Mouse (Mus musculus): ENCODE measurements around the gene Bphl.

The Bphl gene

DNA sequence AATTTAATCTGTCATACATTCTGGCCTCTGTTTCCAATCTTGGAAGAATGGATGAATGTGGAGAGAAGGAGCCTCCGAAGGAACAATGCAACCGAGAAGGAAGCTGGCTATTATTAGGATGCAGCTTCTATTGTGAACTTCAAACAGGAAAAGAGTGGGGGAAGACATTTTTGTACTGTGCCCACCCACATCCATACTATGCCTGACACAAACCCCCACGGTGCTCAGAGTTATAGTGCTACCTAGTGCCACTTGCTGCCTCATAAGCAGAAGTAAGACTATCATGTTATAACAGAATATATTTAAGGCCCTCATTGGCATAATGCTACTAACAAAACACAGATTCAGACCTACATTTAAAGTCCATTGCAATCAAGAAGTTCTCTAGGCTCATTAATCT is 52.0 kb downstream of the Bphl start:
- DNase-seq = no peak

DNA sequence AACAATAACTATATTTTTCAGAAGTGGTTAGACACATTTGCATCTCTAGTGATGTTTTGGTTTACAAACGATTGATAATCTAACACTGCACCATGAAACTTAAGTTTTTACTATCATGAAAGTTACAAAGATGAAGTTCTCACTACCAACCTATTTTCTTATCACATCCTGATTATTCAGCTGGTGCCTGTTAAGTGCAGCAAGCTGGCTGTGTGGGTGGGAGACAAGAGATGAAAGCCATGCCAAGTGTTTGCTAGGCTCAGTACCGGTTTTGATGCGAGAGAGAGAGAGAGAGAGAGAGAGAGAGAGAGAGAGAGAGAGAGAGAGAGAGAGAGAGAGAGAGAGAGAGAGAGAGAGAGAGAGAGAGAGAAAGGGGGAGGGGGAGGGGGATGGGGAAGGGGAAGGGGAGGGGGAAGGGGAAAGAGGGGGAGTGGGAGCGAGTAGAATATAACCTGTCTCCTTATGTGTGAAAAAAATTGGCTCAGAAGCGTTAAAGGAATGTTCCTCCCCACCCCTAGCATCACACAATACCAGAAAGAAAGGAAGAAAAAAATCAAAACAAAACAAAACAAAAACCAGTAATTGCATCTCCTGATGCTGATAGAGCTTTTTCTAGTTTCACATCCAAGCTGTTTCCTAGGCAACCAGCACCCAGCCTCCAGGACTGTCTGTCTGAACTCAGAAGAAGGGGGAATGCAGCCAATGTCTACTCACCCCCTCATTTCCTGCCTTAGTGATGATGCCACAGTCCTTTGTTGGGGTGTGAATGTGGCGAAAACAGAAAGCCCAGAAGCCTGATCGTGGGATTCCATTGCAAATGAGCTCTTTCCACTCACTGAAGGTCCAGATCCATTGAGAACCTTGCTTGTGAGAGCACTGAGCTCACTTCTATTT is 58.4 kb downstream of the Bphl start:
- no peak for DNase-seq

DNA sequence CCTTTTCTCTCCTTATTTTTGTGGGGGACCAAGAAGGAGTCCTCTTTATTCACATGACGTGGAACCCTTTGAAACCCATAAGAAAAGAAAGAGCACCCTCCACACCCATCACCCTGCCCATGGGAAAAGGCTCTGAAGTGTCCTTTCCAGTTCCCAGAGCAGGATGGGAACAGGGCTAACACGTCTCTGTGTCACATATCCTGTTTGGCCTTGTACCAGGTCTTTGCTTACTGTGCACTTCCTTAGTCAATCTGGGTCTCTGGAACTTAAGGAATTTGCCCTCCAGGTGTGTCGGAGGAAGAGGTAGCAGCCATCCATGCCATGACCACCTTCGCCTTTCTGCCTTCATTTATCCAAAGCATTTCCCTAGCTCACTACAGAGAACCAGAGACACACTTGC is 59.1 kb downstream of the Bphl start:
- DNase-seq = no peak

DNA sequence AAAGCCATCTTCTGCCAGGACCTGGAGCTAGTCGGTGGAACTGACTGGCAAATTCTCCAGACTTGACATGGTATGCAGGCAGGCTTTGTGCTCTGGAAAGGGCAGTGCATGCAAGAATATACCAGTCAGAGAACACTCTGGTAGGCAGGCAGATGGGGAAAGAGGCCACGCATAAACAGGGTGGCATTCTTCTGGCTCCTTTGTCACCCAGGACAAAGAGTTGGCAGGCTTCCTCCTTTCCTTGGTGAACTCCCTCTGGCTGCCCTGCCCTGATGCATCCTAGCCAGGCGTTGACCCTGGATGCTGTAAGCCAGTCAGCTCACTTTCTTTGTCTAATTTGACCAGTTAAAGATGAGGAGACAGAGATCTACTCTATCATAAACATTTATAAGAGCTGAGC is 59.7 kb downstream of the Bphl start:
- no peak for DNase-seq

DNA sequence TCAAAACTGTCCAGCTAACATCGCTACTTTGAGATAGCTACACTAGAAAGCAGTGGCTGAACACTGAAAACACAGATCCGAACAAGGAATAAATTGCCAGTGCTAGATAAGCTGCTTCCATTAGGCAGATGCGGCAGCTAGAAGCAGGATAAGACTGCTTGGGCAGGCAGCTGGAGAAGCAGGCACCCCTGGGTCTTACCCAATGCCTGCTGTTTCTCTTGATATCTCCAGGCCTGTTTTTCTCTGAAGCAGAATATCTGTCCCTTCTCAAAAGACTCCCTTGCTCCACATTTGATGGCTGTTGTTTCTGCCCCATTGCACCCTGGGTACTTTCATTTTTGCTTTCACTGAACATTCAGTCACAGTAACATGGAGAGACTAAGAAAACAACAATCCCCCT is 63.3 kb downstream of the Bphl start:
- DNase-seq = no peak

DNA sequence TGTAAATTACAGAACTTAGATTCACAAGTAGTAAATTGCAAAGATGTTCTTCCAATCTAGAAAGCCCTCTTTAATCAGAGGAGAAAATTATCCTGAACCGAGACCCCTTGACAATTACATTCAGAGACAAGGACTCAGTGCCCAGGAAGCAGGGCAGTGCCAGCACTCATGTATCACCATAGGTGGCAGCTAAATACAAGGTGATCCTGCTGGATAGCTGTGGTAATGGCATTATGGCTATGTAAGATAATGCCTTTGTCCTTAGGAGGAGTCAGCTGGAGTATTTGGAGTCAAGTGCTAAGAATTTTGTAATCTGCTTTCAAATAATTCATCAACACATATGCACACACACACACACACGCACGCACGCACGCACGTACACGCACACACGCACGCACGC is 63.9 kb downstream of the Bphl start:
- DNase-seq = no peak

DNA sequence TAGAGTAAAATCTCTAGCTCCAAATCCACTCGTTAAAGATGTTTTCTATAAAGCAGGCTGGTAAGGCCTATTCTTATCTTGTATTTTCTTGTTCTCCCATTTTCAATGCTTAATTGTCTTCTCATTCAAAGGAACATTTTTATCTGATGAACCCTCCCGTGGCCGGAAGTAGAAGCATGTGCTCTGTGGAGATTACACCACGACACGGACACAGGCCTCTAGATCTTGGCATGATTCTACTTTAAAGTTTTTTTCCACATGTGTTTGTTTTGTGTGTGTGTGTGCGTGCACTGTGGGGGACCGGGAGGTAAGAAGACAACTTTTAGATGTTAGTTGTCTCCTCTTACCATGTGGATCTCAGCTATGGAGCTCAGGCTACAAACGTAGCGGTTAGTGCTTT is 64.5 kb downstream of the Bphl start:
- no peak for DNase-seq

DNA sequence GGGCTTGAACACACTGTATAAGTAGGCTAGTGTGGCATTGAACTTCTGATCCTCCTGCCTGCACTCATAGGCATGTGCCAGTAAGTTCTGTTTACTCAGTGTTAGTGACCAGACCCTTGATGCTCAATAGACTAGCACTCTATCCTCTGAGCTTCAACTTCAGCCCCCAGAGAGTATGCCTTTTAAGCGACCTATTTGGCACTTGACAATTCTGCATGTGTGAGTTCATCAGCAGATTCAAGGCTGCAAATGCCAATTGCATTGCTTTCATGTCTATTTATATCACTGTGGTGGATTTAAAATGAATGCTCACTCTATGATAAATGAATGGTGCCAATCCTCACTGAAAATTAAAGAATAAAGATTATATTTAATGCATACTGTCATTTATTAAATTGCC is 68.0 kb downstream of the Bphl start:
- no peak for DNase-seq

DNA sequence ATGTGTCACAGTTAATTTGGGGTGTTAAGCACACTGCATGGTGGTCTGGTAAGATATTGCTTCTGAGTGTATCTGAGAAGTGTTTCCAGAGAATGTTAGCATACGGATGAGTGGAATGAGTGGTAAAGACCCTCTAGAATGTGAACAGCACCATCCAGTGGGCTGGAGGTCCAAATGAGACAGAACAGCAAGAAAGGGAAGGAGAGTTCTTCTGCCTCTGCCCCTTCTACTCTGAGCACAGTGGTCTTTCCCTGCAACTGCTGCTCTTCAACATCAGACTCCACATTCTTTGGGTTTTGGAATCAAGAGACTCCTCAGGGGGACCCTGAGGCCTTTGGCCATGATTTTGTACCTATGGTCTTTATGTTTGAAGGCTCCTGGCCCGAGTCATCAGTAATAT is 68.9 kb downstream of the Bphl start:
- DNase-seq = no peak

DNA sequence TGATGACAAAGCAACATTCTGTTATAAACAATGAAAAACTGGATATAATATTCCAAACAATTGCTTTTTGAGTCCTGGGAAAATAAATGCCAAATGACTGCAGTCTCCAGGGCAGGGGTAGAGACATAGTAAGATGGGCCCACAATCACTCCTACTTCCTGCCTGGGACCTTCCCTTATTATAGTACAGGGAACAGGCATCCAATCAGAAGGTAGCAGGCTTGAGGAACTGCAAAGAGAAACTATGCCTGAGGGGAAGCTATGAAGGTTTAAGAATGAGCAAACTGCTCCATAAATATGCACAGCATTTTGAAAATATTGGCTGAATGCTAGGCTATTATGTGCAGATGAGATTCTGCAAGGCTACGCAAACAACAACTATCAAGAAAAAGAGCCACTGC is 69.6 kb downstream of the Bphl start:
- DNase-seq = no peak

DNA sequence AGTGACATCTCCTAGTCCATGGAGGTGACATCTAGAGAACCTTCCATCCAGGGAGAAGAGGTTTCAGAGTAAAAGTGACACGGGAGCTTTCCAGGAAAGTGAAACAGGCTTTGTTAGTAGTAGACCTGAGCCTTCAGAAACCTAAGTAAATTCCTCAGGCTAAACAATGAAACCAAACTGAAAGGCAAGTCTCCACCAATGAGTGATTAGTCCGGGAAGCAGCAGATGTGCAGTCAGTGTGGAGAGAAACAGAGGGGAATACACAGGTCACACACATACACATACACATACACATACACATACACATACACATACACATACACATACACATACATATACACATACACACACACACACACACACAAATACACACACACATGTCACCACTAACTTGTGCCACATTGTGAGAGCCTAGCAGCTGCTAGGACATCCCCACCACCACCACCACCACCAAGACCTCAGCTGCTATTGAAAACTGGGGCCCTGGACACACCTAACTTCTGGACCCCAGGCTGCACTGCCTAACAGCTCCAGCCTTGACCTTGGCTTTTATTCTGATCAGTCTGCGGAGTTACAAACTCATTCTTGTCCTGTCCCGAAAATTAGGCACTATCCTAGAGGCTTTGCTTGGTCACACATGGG is 71.8 kb downstream of the Bphl start:
- DNase-seq = no peak

DNA sequence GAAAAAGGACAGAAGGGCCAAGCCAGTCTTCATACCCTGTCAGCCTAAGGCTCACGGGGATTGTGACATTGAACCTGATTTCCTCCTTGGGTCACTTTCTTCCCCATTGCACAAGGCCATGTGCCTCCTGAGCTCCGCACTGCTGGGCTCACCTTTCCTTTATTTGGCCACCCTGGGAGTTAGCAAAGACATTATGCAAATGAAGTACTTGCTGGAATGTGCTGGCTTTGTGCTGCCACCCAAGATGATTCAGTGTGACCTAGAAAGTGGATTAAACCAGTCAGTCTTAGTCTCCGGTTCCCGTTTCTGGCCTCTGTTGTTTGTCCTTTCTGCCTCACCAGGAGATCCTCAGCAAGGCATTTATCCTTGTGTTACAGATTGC is 72.3 kb downstream of the Bphl start:
- DNase-seq = peak; percentile 76

DNA sequence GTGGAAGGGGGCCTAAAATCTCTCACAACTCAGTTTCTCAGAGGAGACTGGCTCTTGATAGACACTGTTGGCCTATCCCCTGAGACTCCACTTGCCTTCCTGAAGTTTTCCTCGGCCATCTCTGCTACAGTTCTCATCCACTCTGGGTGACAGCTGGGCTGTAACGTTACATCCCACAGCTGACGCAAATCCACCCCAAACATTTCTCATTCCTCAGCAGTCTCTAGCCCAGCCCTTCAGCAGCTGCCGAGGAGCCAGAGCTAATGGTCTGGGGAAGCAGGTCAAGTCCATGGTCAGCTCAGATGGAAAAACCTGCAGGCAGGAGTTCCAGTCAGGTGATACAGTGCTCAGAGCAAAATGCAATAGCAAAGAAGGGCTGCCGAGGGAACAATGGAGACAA is 73.6 kb downstream of the Bphl start:
- DNase-seq = no peak

DNA sequence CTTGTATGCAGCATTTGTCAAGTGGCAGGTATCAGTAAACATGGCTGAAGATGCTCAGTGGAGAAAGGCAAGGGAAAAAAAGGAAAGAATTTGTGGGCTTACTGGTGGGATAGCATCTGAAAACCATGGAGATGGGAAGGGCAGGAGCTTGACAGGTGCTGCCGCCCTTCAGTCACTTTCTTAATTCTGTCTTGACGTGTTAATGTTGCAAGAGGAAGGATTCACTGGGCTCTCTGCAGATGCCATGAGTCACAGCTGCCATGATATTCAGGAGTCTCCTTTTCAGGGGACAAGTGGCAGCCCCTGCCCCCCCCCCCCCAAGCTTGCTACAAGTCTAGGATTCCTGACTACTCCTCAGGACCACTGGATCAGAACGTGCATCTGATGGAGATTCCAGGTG is 74.5 kb downstream of the Bphl start:
- no peak for DNase-seq

DNA sequence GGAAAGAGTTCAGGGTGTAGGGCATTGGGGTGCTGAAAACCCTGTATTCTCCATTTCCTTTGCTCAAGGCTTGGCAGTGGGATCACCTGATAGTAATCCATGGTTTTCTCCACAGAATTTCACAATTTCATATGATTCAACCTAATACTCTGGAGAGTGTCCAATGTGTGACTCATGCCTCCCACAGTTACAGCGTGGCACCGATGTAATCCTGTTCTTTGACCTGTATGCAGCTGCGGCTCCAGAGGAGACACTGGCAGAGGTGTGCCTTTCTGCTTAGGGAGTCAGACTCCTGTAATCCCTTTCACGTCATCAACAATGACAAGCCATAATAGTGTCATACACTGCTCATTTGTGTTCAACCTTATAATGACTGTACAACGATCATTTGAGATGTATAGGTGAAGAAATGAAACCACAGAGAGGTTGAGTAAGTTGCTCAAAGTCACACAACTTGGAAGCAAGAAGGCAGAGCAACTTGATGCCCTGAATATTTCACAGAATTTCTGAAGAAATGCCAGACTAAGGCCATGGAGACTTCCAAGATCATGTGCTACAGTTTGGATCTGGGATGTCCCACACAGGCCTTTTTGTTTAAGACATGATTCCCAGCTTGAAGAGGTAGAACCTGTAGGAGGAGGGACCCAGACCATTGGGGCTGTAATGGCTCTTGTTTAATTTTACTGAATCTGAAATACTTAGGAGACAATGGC is 75.1 kb downstream of the Bphl start:
- DNase-seq = no peak

DNA sequence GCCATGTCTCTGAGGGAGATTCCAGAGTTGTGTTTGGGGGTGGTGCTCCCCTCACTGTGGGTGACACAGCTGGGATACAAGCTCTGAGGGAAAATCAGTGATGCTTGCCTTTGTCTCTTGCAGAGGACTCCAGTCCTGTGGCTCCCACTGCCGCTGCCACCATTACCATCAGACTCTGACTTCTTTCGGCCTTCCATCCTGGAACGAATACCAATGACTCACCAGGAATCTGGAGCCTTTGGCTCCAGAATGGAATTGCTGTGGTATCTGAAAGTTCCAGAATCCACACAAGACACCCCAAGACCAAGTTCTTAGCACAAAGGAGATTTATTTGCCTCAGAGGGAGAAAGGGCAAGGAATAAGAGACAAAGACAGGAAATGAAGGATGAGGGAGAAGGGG is 75.7 kb downstream of the Bphl start:
- DNase-seq = no peak

DNA sequence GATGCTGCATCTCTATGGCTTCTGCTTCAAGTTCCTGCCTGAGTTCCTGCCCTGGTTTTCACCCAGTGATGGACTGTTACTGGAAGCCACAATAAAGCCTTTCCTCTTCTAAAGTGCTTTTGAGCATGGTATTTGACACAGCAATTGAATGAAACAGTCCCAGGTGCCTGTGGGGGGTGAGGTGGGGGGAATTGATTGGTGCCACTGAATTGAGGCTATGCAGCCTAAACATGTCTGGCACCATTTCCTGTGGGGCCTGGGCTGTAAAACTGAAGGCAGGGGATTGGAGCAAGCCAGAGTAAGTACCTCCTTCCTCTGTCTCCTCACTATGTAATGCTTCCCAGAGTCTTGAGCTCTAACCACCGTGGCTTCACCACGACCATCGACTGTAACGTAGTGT is 77.3 kb downstream of the Bphl start:
- DNase-seq = no peak

DNA sequence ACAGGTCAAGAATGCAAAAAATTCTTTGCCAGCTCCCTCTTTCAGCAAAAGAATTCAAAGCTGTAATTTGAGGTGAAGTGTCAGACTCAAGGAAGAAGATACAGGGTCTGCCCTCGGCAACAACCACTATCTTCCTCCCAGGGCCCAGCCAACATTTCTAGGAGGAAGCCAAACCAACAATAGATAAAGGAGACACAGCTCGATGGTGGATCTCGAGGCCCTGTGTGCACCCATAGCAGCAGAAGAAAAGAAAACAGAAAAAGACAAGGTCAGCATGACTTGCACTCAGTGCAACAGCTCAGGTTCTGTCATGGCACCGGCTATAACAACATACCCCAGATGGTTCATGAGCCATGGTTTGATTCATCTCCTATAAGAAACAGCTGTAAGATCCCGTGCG is 79.1 kb downstream of the Bphl start:
- DNase-seq = no peak

DNA sequence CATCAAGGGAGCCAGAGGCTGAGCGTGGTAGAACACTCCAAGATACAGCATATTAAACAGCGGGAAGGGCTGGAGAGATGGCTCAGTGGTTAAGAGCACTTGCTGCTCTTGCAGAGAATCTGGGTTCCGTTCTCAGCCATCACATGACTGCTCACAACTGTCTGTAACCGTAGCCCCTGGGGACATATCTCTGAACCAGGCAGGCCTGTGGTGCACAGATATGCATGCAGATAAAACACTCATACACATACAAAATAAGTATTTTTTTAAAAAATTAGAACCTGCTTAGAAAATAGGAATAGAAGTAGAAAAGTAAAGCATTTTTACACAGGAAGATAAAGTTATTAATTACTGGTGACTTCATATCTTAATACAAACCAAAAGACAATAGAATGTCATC is 81.4 kb downstream of the Bphl start:
- no peak for DNase-seq

DNA sequence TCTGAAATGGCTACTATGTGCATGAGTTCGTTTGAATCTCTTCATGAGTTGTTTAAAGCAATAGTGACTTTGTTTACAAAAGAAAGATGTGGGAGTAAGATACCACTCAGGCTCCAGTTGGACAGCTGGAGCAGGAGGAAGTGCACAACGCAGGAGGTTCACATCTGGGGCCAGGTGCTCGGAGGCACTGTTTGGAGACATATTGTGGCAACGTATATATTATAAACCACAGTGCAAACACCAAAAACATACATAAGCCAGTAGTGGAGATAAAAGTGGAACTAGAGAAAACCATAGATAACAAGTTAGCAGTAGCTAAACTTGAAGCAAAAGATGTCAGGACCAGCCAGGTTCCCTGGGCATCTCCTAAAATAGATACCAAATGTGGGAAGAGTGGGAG is 82.0 kb downstream of the Bphl start:
- no peak for DNase-seq

DNA sequence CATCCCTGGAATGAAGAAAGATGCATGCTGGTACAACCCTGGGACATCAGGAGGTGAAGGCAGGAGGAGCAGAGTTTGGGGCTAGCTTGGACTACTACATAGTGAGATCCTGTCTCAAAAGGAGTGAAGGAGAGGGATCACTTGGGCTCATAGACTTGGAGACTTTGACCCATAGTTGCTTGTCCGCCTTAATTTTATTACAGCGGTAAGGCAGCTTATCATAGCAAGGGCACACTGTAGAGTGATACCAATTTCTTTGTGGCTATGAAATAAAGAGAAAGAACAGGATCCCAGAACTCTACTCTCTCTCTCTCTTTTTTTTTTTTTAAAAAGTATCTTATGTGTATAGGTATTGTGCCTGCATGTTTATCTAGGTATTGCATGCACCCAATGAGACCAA is 83.1 kb downstream of the Bphl start:
- no peak for DNase-seq
